Mouse (Mus musculus) forebrain, embryonic 12.5 days (tissue): ENCODE results near the gene Tnrc6a. TPM values are rescaled to one million over a fixed set of nuclear protein-coding genes. Genes with fewer than 3 reads are reported as not detected.

ENCODE experiments used
- ATAC-seq: fragments of 200-750 bp; cut with Nextera tagmentation; 2 replicates; pipeline ENCODE4 v1.8.0; 2017; ENCODE audit warnings: moderate TSS enrichment; ENCODE audit not compliant: low FRiP score
- H3K27ac ChIP-seq: fragments of 300-500 bp; sonication (generic); 2 replicates; pipeline ENCODE4 v1.5.1; 2016; ENCODE audit warnings: mild to moderate bottlenecking
- H3K27me3 ChIP-seq: fragments of 300-500 bp; sonication (generic); 2 replicates; pipeline ENCODE4 v1.6.1; 2016; ENCODE audit warnings: mild to moderate bottlenecking
- H3K36me3 ChIP-seq: fragments of 300-500 bp; sonication (generic); replicated peaks from 2 replicates; pipeline ENCODE4 v1.6.1; 2016; ENCODE audit warnings: mild to moderate bottlenecking
- H3K4me1 ChIP-seq: fragments of 300-500 bp; sonication (generic); 2 replicates; pipeline ENCODE4 v1.6.1; 2016
- H3K4me2 ChIP-seq: fragments of 300-500 bp; sonication (generic); 2 replicates; pipeline ENCODE4 v1.6.1; 2016; ENCODE audit warnings: mild to moderate bottlenecking, moderate library complexity
- H3K4me3 ChIP-seq: fragments of 300-500 bp; sonication (generic); replicated peaks from 2 replicates; pipeline ENCODE4 v1.5.1; 2016; ENCODE audit warnings: mild to moderate bottlenecking
- H3K9ac ChIP-seq: fragments of 300-500 bp; sonication (generic); 2 replicates; pipeline ENCODE4 v1.6.1; 2016; ENCODE audit warnings: mild to moderate bottlenecking
- H3K9me3 ChIP-seq: fragments of 300-500 bp; sonication (generic); 2 replicates; pipeline ENCODE4 v1.6.1; 2016
- WGBS: fragments of 180-500 bp; shearing (Covaris S2); methylation state at CpG from one replicate; pipeline ENCODE4 v1.1.7; 2016; 5-methylcytosine and 5-hydroxymethylcytosine counted together
- polyA plus RNA-seq: library from polyadenylated mRNA; unstranded; fragments of >200 nt; fragmentation: Nextera tagmentation; extraction: Ambion mirVana; gene quantifications from 2 replicates; pipeline ENCODE4 v1.2.1, GENCODE M21; 2016

Tnrc6a gene
- polyA plus RNA-seq, 1 experiment from 2014 or later: 75.3 TPM

DNA sequence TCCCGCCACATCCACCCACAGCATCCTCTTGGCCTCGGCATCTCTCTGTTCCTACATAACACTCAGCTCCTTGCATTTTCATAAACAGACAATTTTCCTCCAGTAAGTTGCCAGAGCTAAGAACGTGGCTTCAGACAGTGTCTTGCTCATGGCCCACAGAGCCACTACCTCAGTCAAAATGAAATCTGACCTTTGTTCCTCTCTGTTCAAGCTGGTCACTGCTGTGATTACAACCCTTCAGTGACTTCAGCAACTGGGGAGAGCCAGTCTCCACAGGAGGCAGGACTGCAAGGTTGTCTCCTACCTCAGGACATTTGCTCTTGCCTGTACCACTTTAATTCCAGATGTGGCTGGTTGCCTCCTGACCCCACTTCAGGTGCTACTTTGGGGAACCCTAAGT is 75.5 kb downstream of the Tnrc6a start:
- no peaks in the 10 kb centered on the region for H3K4me1 ChIP-seq
- H3K9ac ChIP-seq: no peak overlapping the region
- no peak overlapping the region for H3K4me3 ChIP-seq
- peaks cover 16% of the 10 kb centered on the region for H3K36me3 ChIP-seq
- H3K27me3 ChIP-seq: no peaks in the 10 kb centered on the region
- no peak overlapping the region for H3K4me2 ChIP-seq
- no peak overlapping the region for H3K27ac ChIP-seq
- 86% methylated on average over 3 of the region's 3 CpGs for WGBS
- no peak for ATAC-seq
- no peaks in the 10 kb centered on the region for H3K9me3 ChIP-seq

DNA sequence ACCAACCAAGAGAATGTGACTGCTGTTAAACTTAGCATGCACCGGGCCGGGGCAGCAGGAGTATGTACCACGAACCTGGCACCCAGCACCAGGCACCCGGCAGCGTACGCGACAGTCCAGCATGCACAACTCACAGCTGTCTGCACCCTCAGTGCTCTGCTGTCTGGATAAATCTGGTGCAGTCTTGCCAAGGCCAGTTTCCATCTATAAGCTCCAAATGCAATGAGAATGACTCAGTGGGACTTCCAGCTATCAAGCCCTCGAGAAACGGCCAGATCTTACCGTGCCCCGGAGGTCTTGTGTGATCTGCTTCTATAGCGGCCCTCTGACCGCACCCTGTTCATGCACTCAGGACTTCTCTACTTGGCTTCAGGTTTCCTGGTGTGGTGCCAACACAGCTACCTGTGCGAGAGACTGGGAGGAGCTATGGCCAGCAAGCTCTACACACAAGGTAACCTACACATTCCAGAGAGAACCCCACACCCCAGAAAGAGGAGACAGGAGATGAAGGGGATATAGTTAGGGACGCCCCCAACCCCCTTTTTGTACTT is 76.0 kb downstream of the Tnrc6a start:
- Histone ChIP-seq H3K9ac (no peak overlapping the region), H3K9me3 (no peaks in the 10 kb centered on the region), H3K27me3 (no peaks in the 10 kb centered on the region), H3K36me3 (peaks cover 14% of the 10 kb centered on the region), H3K4me1 (no peaks in the 10 kb centered on the region), H3K4me2 (no peak overlapping the region), H3K27ac (no peak overlapping the region), H3K4me3 (no peak overlapping the region)
- ATAC-seq: no peak
- WGBS: 93% methylated on average over 15 of the region's 15 CpGs

DNA sequence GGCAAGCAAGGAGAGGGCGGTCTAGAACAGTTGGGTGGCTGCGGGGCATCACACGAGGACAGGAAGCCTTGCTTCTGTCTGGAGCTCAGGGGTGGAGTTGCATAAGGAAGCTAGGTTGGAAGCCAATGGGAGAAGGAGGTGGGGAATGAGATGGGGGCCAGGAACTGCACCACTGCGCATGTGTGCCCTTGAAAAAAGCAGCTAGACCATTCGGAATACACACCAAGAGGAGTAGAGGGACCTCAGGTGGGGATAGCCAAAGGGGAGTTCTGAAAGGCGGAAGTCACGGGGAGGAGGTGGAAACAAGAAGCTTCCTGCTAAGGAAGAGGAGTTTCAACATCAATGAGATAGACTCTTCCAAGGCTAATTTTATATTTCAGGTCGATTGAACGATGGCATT is 77.0 kb downstream of the Tnrc6a start:
- no peak overlapping the region for H3K4me2 ChIP-seq
- peaks cover 4% of the 10 kb centered on the region; the same call in 1 of the 2 replicates for H3K36me3 ChIP-seq
- ATAC-seq: no peak
- 84% methylated on average over 9 of the region's 9 CpGs for WGBS
- no peaks in the 10 kb centered on the region for H3K9me3 ChIP-seq
- no peaks in the 10 kb centered on the region for H3K27me3 ChIP-seq
- no peak overlapping the region for H3K27ac ChIP-seq
- H3K4me1 ChIP-seq: no peaks in the 10 kb centered on the region
- no peak overlapping the region for H3K4me3 ChIP-seq
- no peak overlapping the region for H3K9ac ChIP-seq

DNA sequence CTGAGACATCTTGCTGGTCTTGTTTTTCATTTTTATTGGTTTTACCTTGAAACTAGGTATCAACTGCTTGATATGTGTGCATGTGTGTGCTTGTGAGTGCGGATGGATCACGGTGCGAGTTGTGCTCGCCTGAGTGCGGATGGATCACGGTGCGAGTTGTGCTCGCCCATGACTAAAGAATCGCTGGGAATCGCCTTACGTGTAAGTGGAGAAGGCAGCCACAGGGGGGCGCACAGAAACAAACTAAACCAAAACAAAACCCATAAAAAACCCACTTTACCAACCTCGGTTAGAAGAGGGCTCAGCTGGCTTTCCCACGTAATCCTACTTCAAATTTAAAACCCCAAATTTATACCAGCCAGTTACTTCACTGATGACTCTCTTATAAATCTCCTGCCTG is 81.6 kb downstream of the Tnrc6a start:
- H3K4me1 ChIP-seq: no peaks in the 10 kb centered on the region
- no peak for ATAC-seq
- WGBS: 38% methylated on average over 14 of the region's 14 CpGs

DNA sequence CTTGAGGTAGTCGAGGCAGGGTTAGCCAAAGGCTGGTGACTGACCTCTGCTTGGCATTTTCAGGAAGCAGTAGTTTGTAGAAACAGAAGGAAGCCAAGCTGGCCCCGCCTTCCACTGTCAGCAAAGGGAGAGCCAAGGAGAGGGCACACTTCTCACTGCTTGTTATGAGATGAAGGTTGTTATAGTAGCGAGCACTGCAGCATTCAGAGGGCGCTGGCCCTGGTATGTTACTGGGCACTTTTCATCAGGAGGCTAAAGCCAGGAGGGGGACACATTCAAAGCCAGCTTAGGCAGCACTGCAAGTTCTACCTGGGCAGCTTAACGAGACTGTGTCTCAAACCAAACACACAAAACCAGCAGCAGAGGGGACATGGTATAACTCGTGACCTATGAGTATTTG is 83.9 kb downstream of the Tnrc6a start:
- Histone ChIP-seq H3K27ac (no peak overlapping the region), H3K36me3 (no peaks in the 10 kb centered on the region), H3K27me3 (no peaks in the 10 kb centered on the region), H3K4me1 (no peaks in the 10 kb centered on the region), H3K9me3 (no peaks in the 10 kb centered on the region), H3K4me2 (no peak overlapping the region), H3K9ac (no peak overlapping the region), H3K4me3 (no peak overlapping the region)
- ATAC-seq: no peak
- whole genome bisulfite sequencing: 80% methylated on average over 6 of the region's 6 CpGs

More for the DNA sequence above, 81.6 kb downstream of the Tnrc6a start:
- H3K4me2 ChIP-seq: no peak overlapping the region
- H3K4me3 ChIP-seq: no peak overlapping the region
- no peak overlapping the region for H3K9ac ChIP-seq
- H3K27ac ChIP-seq: no peak overlapping the region
- no peaks in the 10 kb centered on the region for H3K9me3 ChIP-seq
- no peaks in the 10 kb centered on the region for H3K27me3 ChIP-seq
- no peaks in the 10 kb centered on the region for H3K36me3 ChIP-seq

DNA sequence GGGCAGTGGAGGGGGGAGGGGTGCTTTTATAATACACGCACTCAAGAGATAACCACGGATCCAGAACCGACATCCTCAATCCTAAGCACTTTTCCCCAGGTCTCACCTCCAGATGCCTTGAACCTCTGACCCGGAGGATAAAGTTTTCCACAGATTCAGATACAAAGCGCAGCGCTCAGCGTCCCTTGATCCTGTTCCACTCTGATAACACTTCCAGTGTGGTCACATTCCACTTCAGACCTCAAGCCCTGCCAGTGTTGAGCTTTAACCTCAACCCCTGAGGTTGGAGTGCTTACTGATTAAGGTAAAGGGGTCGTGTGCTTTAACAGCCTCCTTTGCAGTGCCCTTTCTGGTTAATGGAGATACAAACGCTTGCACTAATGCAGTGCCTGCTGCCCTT is 86.2 kb downstream of the Tnrc6a start:
- H3K36me3 ChIP-seq: no peaks in the 10 kb centered on the region
- ATAC-seq: no peak
- no peak overlapping the region for H3K27ac ChIP-seq
- WGBS: 80% methylated on average over 9 of the region's 9 CpGs
- peaks cover 5% of the 10 kb centered on the region; the same call in 1 of the 2 replicates for H3K4me1 ChIP-seq
- H3K4me3 ChIP-seq: no peak overlapping the region
- no peak overlapping the region for H3K4me2 ChIP-seq
- H3K9ac ChIP-seq: no peak overlapping the region
- H3K27me3 ChIP-seq: no peaks in the 10 kb centered on the region
- no peaks in the 10 kb centered on the region for H3K9me3 ChIP-seq

DNA sequence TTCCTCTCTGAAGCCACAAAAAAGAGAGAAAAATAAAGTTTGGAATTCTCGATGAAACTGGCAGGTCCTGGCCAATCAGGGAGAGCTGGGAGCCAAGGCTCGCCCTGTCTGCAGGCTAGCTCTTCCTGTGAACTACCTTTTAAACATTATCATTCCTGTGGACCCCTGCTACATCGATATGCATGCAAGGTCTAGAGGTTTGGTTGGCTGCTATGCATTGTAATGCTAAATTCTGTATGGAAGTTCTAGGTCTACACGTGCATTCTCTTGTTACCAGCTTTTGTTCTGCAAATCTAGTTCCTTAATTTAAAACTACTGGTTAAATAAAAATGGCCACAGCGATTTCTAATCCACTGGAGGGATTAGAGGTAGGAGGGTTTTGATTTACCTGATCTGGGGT is 87.8 kb downstream of the Tnrc6a start:
- H3K9ac ChIP-seq: no peak overlapping the region
- H3K4me1 ChIP-seq: peaks cover 5% of the 10 kb centered on the region; the same call in 1 of the 2 replicates
- no peak for ATAC-seq
- 45% methylated on average over 5 of the region's 5 CpGs for WGBS
- no peak overlapping the region for H3K27ac ChIP-seq
- no peak overlapping the region for H3K4me3 ChIP-seq
- H3K36me3 ChIP-seq: no peaks in the 10 kb centered on the region
- H3K9me3 ChIP-seq: no peaks in the 10 kb centered on the region
- H3K4me2 ChIP-seq: no peak overlapping the region
- no peaks in the 10 kb centered on the region for H3K27me3 ChIP-seq

DNA sequence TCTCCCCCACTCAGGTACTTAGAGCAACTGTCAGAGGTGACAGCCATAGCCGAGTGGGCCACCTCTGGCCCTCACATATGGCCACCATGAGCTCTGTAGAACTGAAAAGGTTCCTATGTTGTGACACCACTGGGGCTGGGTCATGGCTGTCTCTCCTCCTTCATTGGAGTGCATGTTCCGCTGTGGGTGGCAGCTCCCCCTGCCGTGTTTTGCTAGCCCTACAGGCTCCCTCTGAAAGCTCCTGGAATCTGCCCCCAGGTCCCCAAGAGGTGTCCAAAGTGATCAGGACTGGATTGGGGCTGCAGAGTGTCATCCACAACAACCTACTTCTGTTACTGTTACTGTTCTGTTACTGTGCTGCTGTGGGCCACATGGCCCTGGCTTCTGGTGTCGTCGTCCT is 88.6 kb downstream of the Tnrc6a start:
- H3K4me2 ChIP-seq: no peak overlapping the region
- no peaks in the 10 kb centered on the region for H3K27me3 ChIP-seq
- H3K27ac ChIP-seq: no peak overlapping the region
- H3K4me1 ChIP-seq: peaks cover 5% of the 10 kb centered on the region; the same call in 1 of the 2 replicates
- no peak overlapping the region for H3K9ac ChIP-seq
- H3K36me3 ChIP-seq: no peaks in the 10 kb centered on the region
- H3K9me3 ChIP-seq: no peaks in the 10 kb centered on the region
- WGBS: 94% methylated on average over 5 of the region's 5 CpGs
- no peak for ATAC-seq
- no peak overlapping the region for H3K4me3 ChIP-seq

DNA sequence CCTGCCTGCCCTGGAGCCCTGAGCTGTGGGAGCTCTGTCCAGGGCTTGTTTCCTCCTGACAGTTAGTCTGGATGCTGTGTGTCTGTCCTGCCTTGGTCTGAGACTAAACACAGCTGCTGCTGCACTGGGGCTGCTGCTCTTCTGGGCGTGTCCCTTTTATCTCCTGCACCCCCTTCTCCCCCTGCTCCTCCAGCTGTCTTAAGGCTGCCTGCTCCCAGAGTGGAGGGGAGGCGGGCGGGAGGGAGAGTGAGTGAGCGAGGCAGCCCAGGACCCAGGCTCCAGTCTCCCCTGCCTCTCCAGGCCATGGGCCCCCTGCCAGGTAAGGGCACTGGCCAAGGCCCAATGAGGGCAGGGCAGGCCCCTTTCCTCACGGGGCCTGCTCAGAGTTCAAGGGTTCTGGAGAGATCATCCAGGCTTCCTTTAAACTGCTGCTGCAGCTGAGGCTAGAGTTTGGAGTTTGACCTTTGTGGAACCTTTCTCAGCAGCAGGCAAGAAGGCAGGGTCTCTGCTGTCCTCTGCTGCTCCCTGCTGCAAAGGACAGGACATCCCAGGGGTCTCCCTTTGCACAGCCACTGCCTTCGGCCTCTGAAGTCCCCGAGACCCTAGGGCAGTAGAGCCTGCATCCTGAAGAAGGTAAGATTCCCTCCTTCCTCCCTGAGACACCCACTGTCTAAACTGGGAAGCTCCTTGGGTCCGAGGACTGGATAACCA is 90.8 kb downstream of the Tnrc6a start, which contains the start of gene Slc5a11:
Slc5a11 (plus strand) TSS at position 416 of the 711 bp plus-strand sequence.
- no peak within 1 kb of the TSS for H3K27ac ChIP-seq
- H3K4me1 ChIP-seq: peaks cover 10% of the 10 kb centered on the region
- ATAC-seq: 0 out of 2 replicates have a peak, but pooled peaks have one; percentile 23
- H3K4me3 ChIP-seq: no peak within 1 kb of the TSS
- no peaks in the 10 kb centered on the region for H3K9me3 ChIP-seq
- no peak within 1 kb of the TSS; the same call in 1 of the 2 replicates for H3K9ac ChIP-seq
- no peaks in the 10 kb centered on the region for H3K36me3 ChIP-seq
- H3K27me3 ChIP-seq: no peaks in the 10 kb centered on the region
- H3K4me2 ChIP-seq: no peak within 1 kb of the TSS
- 32% methylated on average over 8 of the region's 8 CpGs for WGBS

DNA sequence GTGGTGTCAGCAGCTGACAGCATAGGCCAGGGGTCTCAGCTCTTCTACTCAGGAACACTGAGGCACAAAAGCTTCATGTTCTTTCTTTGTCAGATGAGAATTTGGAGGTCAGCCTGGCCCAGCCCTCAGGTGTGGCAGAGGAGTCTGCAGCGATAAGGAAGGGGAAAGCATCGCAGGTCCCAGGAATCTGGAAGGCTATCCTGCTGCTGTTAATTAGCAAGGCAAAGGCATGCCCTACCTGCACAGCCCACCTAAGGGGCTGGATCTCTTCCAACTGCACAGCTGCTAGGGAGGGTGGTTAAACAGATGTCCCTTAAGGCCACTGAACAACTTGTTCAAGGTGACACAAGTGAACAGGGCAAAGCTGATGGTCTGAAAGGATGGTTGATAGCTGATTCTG is 91.5 kb downstream of the Tnrc6a start:
- no peak overlapping the region for H3K4me3 ChIP-seq
- no peak for ATAC-seq
- H3K4me1 ChIP-seq: peaks cover 10% of the 10 kb centered on the region
- no peaks in the 10 kb centered on the region for H3K9me3 ChIP-seq
- H3K36me3 ChIP-seq: no peaks in the 10 kb centered on the region
- no peak overlapping the region for H3K9ac ChIP-seq
- H3K27ac ChIP-seq: no peak overlapping the region
- WGBS: 77% methylated on average over 2 of the region's 2 CpGs
- H3K4me2 ChIP-seq: no peak overlapping the region
- no peaks in the 10 kb centered on the region for H3K27me3 ChIP-seq

DNA sequence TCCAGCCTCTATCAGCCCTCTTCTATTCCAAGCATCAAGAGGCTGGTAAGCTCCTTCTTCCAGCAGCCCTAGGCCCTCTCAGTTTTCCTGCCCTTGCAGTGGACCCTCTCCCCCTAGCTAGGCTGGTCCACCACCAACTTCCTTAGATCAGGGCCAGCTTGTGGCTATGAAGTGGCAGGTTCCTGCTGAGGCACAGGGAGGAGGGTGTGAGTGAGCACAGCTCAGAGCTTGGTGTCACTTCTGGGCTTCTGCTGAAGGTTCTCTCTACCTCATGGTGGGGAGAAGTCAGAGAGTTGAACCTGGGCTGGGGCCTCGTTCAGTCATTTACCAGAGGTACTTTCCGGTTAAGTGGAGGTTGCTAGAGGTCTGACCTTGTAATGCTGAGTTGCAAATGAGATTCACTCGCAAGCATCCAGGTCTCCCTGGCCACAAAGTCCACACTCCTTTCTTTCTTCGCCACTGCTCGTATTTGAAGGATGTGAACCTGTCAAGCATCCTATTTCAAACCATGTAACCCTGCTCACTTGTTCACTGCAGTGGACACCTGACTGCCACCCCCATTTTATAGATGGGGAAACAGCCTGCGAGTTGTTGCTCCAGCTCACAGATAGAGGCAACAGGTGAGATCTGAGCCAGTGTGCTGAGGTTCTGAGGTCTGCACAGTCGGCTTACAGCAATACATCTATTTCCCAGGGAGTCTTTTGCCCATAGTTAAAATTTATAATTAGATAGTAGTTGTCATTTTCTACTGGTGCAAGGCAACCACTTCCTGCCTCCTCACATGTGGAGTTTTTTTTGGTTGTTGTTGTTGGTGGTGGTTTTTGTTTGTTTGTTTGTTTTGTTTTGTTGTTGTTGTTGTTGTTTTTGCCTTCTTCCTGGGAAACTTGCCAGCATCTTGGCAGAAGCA is 94.0 kb downstream of the Tnrc6a start:
- H3K9me3 ChIP-seq: no peaks in the 10 kb centered on the region
- WGBS: 83% methylated on average over 7 of the region's 7 CpGs
- H3K4me3 ChIP-seq: no peak overlapping the region
- no peak overlapping the region for H3K9ac ChIP-seq
- no peaks in the 10 kb centered on the region for H3K36me3 ChIP-seq
- ATAC-seq: no peak
- no peak overlapping the region for H3K4me2 ChIP-seq
- H3K27ac ChIP-seq: no peak overlapping the region
- H3K4me1 ChIP-seq: peaks cover 10% of the 10 kb centered on the region
- H3K27me3 ChIP-seq: no peaks in the 10 kb centered on the region

DNA sequence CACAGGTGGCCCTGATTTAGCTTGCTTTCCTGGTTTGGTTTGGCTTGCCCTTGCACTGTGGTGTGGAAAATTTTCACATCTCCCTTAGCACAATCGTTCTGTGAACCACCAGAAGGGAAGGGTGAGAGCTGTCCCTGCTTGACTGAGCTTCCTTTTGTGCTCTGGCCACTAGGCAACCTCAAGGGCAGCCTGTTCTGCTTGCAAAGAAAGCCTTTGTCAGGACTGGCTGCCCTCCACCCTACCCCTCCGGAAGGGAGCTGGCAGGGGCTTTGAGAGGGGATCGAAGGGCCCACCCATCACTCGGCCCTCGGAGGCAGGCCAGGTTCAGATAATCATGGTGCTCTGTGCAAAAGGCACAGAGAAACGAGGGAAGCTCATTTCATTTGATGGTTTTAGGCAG is 94.9 kb downstream of the Tnrc6a start:
- H3K9me3 ChIP-seq: no peaks in the 10 kb centered on the region
- no peak overlapping the region for H3K9ac ChIP-seq
- H3K27me3 ChIP-seq: no peaks in the 10 kb centered on the region
- ATAC-seq: no peak
- no peak overlapping the region for H3K27ac ChIP-seq
- H3K4me1 ChIP-seq: peaks cover 10% of the 10 kb centered on the region
- H3K36me3 ChIP-seq: no peaks in the 10 kb centered on the region
- 40% methylated on average over 6 of the region's 6 CpGs for WGBS
- H3K4me3 ChIP-seq: no peak overlapping the region
- no peak overlapping the region for H3K4me2 ChIP-seq
